Mouse (Mus musculus): ENCODE data around the gene P2rx4.

GRCm38 (mm10) chr5:122774743-122775611 is 67.6 kb downstream of the P2rx4 start:
- TF ChIP-seq CTCF (IDR thresholded peaks at IDR 0.05; ENCODE audit: low read depth) (no peak), EP300 (IDR thresholded peaks at IDR 0.05; ENCODE audit: low read depth) (peak; percentile 51; the same call in 1 of the 2 replicates)
